Mouse (Mus musculus): ENCODE measurements around the gene Fitm1.

The Fitm1 gene

DNA sequence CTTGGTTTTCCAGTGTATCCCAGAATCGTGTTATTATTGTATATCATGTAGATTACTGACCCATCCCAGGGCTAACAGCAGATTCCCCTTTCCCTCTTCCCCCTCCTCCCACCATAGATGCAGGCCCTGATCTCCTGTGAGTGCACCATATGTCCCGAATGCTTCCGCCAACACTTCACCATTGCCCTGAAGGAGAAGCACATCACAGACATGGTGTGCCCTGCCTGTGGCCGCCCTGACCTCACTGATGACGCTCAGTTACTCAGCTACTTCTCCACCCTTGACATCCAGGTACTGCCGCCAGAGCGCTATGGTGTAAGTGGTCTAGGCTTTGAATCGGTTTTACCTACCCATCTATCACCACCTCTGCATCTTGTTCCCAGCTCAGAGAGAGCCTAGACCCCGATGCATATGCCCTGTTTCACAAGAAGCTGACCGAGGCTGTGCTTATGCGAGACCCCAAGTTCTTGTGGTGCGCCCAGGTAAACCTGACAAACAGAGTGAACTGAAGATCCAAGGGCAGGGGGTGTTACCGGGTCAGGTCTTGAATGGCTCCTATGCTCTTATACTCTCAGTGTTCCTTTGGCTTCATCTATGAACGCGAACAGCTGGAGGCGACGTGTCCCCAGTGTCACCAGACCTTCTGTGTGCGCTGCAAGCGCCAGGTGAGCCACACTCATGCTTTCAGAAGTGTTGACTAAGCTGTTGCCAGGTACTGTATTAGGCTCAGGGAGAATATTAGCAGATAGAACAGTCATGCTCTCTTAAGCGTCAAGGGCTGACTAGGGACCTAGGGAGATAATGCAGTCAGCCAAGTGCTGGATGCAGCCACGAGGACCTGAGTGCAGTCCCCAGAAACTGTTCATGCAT, 23.3 kb downstream of the Fitm1 start:
- no peak for DNase-seq

DNA sequence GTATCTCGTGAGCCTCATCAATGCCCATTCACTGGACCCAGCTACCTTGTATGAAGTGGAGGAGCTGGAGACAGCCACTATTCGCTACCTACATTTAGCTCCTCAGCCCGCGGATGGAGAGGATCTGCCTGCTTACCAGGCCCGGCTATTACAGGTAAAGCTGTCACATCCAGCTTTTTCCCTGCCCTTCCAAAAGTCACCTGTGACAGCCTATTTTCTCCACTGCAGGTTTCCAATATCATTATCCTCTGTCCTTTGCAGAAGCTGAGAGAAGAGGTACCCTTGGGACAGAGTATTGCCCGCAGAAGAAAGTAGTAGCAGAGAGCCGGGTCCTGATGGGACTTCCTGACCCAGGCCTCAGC, 27.8 kb downstream of the Fitm1 start, which contains the start of gene Irf9:
Gene Irf9 (plus strand): TSS at position 301 of the 362 bp plus-strand sequence.
- no peak for DNase-seq

DNA sequence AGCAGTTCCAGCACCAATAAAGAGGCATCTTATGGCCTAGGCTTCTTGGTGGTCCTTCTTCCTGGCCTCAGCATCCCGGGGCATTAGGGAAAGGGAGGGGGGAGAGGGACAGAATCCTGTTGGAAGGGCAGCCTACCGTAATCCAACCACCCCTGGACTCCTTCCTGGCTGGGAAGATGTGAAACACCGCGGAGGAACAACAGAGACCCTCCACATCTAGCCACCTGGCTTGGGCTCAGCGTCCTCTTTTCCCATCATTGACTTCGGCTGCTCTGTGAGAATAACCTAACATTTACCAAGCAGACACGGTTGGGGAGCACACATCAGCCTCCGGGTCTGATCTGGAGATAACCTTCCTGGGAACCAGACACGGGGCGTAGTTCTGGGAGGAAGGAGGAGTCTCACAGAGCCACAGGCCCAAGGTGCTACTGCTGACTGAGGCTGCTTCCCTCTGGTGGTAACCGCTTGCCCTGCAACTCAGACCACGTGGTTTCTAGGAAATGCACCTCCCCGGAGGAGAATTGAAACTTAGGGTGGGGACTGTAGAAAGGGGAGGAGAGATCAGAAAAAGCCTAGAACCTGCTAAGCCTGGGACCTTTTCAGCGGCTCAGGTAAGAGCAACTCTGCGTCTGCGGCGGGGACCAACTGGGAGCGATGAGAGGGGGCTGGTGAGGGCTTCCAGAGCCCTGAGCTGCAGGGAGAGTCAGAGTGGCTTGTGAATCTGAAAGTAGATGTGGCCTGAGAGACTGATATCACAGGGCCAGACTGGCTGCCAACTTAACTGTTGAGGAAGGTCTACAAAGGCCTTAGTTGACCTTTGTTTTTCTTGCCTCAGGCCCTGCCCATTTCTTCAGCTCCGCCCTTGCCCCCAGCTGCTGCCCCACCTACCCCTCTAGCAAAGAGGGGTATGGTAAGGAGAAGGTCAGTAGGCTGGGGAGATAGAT, 28.5 kb downstream of the Fitm1 start:
- peak; percentile 94 to 96 for DNase-seq

DNA sequence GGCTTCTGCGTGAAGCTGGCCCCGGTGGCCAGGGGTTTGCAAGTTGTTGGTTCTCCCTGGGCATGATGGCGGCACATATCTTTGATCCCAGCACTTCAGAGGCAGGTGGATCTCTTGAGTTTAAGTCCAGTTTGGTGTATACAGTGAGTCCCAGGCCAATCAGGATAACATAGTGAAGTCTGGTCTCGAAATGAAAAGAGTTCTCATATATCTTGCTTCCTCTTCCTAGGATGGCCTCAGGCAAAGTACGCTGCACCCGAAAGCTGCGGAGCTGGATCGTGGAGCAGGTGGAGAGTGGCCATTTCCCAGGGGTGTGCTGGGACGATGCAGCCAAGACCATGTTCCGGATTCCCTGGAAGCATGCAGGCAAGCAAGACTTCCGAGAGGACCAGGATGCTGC, 29.4 kb downstream of the Fitm1 start:
- DNase-seq, result no peak

DNA sequence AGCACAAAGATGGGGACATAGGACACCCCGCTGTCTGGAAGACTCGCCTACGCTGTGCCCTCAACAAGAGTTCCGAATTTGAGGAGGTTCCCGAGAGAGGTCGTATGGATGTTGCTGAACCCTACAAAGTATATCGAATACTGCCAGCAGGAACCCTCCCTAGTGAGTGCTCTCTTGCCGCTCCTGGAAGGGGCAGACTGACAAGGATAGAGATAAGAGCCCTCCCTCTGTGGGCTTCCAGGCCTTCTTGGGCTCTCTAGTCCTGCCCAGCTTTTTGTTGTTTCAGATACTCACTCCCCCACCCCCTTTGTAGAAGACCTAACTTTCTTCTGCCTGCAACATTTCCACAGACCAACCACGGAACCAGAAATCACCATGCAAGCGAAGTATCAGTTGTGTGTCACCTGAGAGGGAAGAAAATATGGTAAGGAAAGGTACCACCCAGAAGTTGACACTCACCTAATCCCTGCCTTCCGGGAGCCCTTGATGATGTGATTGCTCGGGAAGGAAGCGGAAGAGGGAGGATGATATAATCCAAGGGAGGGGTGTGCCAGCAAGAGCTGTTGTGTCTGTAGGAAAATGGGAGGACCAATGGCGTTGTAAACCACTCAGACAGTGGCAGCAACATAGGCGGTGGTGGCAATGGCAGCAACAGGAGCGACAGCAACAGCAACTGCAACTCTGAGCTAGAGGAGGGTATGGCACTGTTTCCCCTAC, 30.5 kb downstream of the Fitm1 start:
- DNase-seq, result no peak

DNA sequence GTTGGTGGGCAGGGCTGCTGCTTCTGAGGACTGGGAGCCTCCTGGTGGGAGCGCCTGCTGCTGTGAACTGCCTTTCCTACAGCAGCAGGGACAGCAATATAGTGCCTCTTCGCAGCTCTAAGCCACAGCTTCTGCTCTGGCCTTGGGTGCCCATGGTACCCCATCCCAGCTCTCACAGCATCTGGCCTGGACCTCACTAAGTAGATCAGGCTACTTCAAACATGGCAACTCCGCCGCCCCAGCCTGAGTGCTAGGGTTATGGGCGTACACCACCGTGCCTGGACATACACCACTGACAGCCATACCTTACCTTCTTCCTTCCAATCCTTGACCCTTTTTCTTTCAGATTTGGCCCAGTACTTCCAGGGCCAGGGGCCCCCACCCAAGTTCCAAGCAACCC, 32.9 kb downstream of the Fitm1 start:
- DNase-seq, result no peak

DNA sequence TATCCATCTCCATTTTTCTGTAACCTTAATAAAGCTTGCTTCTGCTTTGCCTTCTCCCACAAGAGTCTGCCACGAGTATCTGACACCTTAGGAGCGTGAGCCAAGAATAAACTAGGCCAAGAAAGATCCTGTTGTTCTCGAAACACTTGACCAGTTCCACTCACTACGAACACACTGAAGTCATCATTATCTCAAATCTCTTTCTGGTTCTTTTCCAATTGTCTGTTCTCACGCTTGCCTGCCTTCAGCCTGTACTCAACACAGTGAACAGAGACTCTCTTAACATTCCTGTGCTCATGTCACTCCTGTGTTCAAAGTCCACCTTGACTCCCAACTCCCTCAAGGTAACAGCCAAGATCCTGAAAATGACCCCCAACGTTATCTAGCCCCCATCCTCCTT, 37.9 kb downstream of the Fitm1 start:
- no peak for DNase-seq

DNA sequence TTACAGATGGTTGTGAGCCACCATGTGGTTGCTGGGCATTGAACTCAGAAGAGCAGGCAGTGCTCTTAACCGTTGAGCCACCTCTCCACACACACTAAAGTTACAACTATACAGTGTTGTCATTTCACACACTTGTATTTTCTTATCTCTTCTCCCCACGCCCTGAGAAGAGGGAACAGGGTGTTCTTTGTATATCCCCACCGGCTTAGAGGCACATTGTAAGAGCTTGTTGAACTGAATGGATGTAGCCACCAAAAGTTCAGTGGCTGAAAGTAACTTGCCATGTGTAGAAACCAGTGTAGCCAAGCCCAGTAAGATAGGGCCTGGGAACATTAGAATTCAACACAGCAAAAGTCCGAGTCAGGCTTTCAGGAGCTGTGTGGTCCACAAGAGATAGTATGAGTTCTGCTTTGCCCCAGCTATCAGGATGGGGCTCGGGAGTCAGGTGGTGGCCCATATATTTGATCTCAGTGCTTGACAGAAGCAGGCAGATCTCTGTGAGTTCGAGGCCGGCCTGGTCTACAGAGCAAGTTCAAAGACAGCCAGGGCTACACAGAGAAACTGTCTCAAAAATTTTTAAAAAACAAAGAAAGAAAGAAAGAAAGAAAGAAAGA, 39.3 kb downstream of the Fitm1 start:
- DNase-seq, result no peak

DNA sequence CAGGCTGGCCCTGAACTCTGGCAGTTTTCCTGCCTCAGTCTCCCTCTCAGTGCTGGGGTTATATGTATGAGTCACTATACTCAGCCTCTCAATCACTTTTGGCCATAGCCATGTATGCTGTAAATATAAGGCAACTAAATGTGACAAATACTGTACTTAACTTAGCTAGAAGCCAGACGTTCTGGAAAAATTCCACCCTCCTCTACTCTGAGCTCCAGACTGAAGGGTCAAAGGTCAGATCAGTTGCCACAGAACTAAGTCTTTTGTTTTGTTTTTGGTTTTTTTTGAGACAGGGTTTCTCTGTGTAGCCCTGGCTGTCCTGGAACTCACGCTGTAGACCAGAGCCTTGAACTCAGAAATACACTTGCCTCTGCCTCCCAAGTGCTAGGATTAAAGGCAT, 40.5 kb downstream of the Fitm1 start:
- DNase-seq, result no peak

DNA sequence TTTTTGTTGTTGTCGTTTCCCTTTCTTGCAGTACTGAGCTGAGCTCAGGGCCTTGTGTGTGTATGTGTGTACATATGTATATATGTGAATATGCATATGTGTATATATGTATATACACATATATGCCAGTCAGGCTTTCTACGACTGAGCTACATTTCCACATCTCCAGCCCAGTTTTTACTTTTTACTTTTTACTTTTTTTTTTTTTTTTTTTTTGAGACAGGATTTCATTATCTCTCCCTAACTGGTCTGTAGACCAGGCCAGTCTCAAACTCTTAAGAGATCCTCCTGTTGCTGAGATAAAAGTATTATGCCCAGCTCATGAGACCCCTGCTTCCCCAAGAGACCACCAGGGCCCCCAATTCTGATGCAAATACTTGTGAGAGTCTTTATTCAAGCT, 41.4 kb downstream of the Fitm1 start:
- no peak for DNase-seq

DNA sequence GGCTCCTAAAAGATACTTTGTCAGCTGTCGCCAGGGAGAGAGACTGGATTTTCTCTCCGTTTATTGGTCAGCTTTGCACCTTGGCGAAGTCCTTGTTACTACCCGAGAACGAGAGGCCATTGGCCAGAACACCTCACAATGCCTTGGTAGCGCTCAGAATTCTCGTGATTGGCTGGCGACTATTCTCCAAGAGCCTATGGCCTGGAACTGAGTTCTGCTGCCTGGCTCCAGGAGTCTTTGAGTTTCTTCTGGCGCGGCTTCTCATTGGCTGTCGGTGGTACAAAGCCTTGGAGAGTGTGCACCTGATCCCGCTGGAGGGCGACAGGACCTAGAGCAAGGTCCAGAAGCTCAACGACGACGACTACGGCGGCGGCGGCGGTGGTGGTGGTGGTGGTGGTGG, 42.4 kb downstream of the Fitm1 start, which contains the start of gene Rec8:
Gene Rec8 (plus strand): TSS at position 216 of the 400 bp plus-strand sequence.
- DNase-seq, result peak; percentile 53 to 67

DNA sequence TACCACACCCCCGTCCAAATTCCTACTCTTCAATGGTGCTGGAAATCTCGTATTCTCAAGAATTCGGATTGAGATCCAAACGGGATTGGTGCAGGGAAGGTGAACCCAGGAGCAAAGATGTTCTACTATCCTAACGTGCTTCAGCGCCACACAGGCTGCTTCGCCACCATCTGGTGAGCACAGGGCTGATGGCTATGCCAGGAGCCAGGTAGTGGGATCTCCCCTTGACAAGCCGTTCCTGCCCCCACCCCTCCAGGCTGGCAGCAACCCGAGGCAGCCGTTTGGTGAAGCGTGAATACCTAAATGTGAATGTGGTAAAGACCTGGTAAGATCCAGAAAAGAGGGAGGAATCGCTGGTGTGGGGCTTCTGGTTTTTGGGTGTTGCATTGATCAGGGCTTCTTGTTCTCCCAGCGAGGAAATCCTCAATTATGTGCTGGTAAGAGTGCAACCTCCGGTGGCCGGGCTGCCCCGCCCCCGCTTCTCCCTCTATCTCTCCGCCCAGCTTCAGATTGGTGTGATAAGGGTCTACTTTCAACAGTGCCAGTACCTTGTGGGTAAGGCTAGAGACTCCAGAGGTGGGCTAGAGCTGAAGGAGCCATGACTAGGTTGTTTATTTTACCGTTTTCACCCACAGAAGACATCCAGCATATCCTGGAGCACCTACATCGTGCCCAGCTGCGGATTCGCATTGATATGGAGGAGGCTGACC, 43.2 kb downstream of the Fitm1 start:
- DNase-seq, result peak in 1 of 2 experiments; percentile 15
